8 mouse cellular contexts compared by ENCODE assay signal in the genomic region with DNA sequence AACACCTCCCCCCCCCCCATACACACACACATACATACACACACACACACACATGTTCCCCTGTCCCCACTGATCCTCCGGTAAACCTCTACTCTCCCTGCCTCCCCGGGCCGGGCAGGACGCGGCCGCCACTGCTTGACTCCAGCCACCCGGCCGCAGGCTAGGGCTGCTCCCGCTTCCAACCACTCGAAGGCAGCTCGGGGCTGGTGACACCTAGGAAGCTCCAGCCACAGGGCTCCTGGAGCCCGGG. TPM values are rescaled to one million over a fixed set of nuclear protein-coding genes. Genes with fewer than 3 reads are reported as not detected.
DNase-seq lines count a peak whose midpoint lies in the region; ATAC-seq and TF ChIP-seq lines count a peak whose summit lies in the region.

No protein-coding gene starts in this region.

- peaks cover 10% of the 10 kb centered on the region; the same call in 1 of the 2 replicates for H3K27me3 ChIP-seq in heart, embryonic 10.5 days (ENCODE audit: insufficient read depth, poor library complexity, severe bottlenecking)
- peaks cover 16% of the 10 kb centered on the region for H3K27me3 ChIP-seq in ES-Bruce4 (ENCODE audit: control insufficient read depth, insufficient read depth, low read length, poor library complexity, severe bottlenecking)
- H3K27me3 ChIP-seq in forebrain, embryonic 14.5 days (replicated peaks; ENCODE audit: control insufficient read depth, insufficient read depth, low read length): no peaks in the 10 kb centered on the region
- peaks cover 83% of the 10 kb centered on the region for H3K27me3 ChIP-seq in liver, embryonic 13.5 days
- H3K27me3 ChIP-seq in stomach, embryonic 16.5 days (ENCODE audit: control insufficient read depth, insufficient read depth, low read length): 0 out of 2 replicates have a peak, but pooled peaks cover 2% of the 10 kb centered on the region

- peak overlapping the region; percentile 85 for H3K4me3 ChIP-seq in heart, embryonic 10.5 days
- peak overlapping the region; percentile 66 for H3K4me3 ChIP-seq in ES-Bruce4 (ENCODE audit: low read depth, low read length)
- H3K4me3 ChIP-seq in forebrain, embryonic 14.5 days (ENCODE audit: low read depth, low read length): peak overlapping the region; percentile 85
- peak overlapping the region; percentile 50 for H3K4me3 ChIP-seq in liver, embryonic 13.5 days (replicated peaks)
- peak overlapping the region; percentile 73 for H3K4me3 ChIP-seq in stomach, embryonic 16.5 days (replicated peaks; ENCODE audit: low read length)

- peaks cover 50% of the 10 kb centered on the region for H3K4me1 ChIP-seq in heart, embryonic 10.5 days
- peaks cover 3% of the 10 kb centered on the region for H3K4me1 ChIP-seq in ES-Bruce4 (ENCODE audit: control insufficient read depth, insufficient read depth, low read length)
- peaks cover 31% of the 10 kb centered on the region for H3K4me1 ChIP-seq in forebrain, embryonic 14.5 days (ENCODE audit: control insufficient read depth, insufficient read depth, low read length)
- H3K4me1 ChIP-seq in liver, embryonic 13.5 days (replicated peaks): 0 out of 2 replicates have a peak, but pooled peaks cover 2% of the 10 kb centered on the region
- H3K4me1 ChIP-seq in stomach, embryonic 16.5 days (ENCODE audit: control insufficient read depth, insufficient read depth, low read length): 0 out of 2 replicates have a peak, but pooled peaks cover 4% of the 10 kb centered on the region

- no peak for DNase-seq in heart, embryonic 10.5 days (ENCODE audit: low spot score)
- DNase-seq in heart, adult 8-10 months (ENCODE audit: low spot score): no peak
- DNase-seq in forebrain, embryonic 14.5 days (ENCODE audit: low spot score): no peak
- no peak for DNase-seq in liver, embryonic 13.5 days
- DNase-seq in cerebellum, adult 11 months: no peak

- under 1% methylated on average over 12 of the region's 12 CpGs for WGBS in heart, embryonic 10.5 days
- WGBS in forebrain, embryonic 14.5 days: 0% methylated on average over 12 of the region's 12 CpGs
- WGBS in liver, embryonic 13.5 days (ENCODE audit: insufficient replicate concordance): 2% methylated on average over 12 of the region's 12 CpGs
- WGBS in stomach, embryonic 16.5 days: 0% methylated on average over 12 of the region's 12 CpGs

- H3K9me3 ChIP-seq in heart, embryonic 10.5 days: no peaks in the 10 kb centered on the region
- H3K9me3 ChIP-seq in ES-Bruce4 (replicated peaks; ENCODE audit: control insufficient read depth, insufficient read depth, low read length, poor library complexity, severe bottlenecking): no peaks in the 10 kb centered on the region
- no peaks in the 10 kb centered on the region for H3K9me3 ChIP-seq in forebrain, embryonic 14.5 days (replicated peaks; ENCODE audit: control insufficient read depth, low read length)
- H3K9me3 ChIP-seq in liver, embryonic 13.5 days (replicated peaks): no peaks in the 10 kb centered on the region
- H3K9me3 ChIP-seq in stomach, embryonic 16.5 days (replicated peaks; ENCODE audit: control insufficient read depth, low read length): no peaks in the 10 kb centered on the region

- peak overlapping the region; percentile 97 for H3K27ac ChIP-seq in heart, embryonic 10.5 days
- H3K27ac ChIP-seq in ES-Bruce4 (ENCODE audit: insufficient read depth, low read length): no peak overlapping the region
- H3K27ac ChIP-seq in forebrain, embryonic 14.5 days (ENCODE audit: low read depth, low read length): peak overlapping the region; percentile 100
- H3K27ac ChIP-seq in liver, embryonic 13.5 days: peak overlapping the region; percentile 41
- H3K27ac ChIP-seq in stomach, embryonic 16.5 days (ENCODE audit: low read length): peak overlapping the region; percentile 97

- H3K4me2 ChIP-seq in forebrain, embryonic 14.5 days (ENCODE audit: low read length): peak overlapping the region; percentile 96
- H3K4me2 ChIP-seq in liver, embryonic 13.5 days: peak overlapping the region; percentile 69
- peak overlapping the region; percentile 83 for H3K4me2 ChIP-seq in stomach, embryonic 16.5 days (ENCODE audit: low read depth, low read length)

- peak overlapping the region; percentile 55 for H3K9ac ChIP-seq in ES-Bruce4 (ENCODE audit: low read depth, poor library complexity, severe bottlenecking)
- H3K9ac ChIP-seq in forebrain, embryonic 14.5 days (ENCODE audit: low read length): peak overlapping the region; percentile 98
- peak overlapping the region; percentile 42 for H3K9ac ChIP-seq in liver, embryonic 13.5 days
- peak overlapping the region; percentile 88 for H3K9ac ChIP-seq in stomach, embryonic 16.5 days (ENCODE audit: low read length)

- no peak for TF ChIP-seq EP300 in ES-Bruce4 (IDR thresholded peaks at IDR 0.05; ENCODE audit: insufficient read depth, low read depth, low read length)

- peak; percentile 27 for ATAC-seq in forebrain, embryonic 14.5 days
- ATAC-seq in liver, embryonic 13.5 days (ENCODE audit: low read depth): peak; percentile 59
- ATAC-seq in stomach, embryonic 16.5 days (ENCODE audit: insufficient read depth, low FRiP score): peak; percentile 48; the same call in 1 of the 2 replicates
- ATAC-seq in activated CD4-positive, CD25-positive, alpha-beta regulatory T cell, adult 4 months: no peak

- no peak for TF ChIP-seq CTCF in ES-Bruce4 (IDR thresholded peaks at IDR 0.05; ENCODE audit: low read depth, low read length)

- no peaks in the 10 kb centered on the region for H3K36me3 ChIP-seq in heart, embryonic 10.5 days
- H3K36me3 ChIP-seq in ES-Bruce4 (ENCODE audit: control insufficient read depth, insufficient read depth, low read length, poor library complexity, severe bottlenecking): no peaks in the 10 kb centered on the region
- no peaks in the 10 kb centered on the region for H3K36me3 ChIP-seq in forebrain, embryonic 14.5 days (ENCODE audit: control insufficient read depth, insufficient read depth, low read length)
- no peaks in the 10 kb centered on the region for H3K36me3 ChIP-seq in liver, embryonic 13.5 days
- no peaks in the 10 kb centered on the region for H3K36me3 ChIP-seq in stomach, embryonic 16.5 days (ENCODE audit: control insufficient read depth, insufficient read depth, low read length)

- TF ChIP-seq POLR2A in ES-Bruce4 (IDR thresholded peaks at IDR 0.05; ENCODE audit: insufficient read depth, low read length): no peak

RNA-seq across cellular contexts. Expression of a gene that starts 0.9 kb away (rescaled TPM):
- polyA plus RNA-seq in heart, embryonic 10.5 days (2016; fragmentation: Nextera tagmentation; extraction: Ambion mirVana): 8.8 and 9.1 TPM in 2 replicates
- 1 to 10 TPM; 8.3 to 10.0 (median 9.8) TPM for total RNA-seq in heart, adult 8-10 months (2022)
- 12.3 and 14.3 TPM in 2 replicates for polyA plus RNA-seq in ES-Bruce4 (2011; ENCODE audit: insufficient read depth, insufficient read length, low read depth, missing spikeins)
- polyA plus RNA-seq in forebrain, embryonic 14.5 days (2014; fragmentation: Nextera tagmentation; extraction: Ambion mirVana): 12.1 and 12.7 TPM in 2 replicates
- 0.36 and 0.50 TPM in 2 replicates for polyA plus RNA-seq in liver, embryonic 13.5 days (2015; fragmentation: Nextera tagmentation; extraction: Ambion mirVana)
- 10.2 and 10.5 TPM in 2 replicates for polyA plus RNA-seq in stomach, embryonic 16.5 days (2015; fragmentation: Nextera tagmentation; extraction: Ambion mirVana)
- not detected for polyA plus RNA-seq in activated CD4-positive, CD25-positive, alpha-beta regulatory T cell, adult 4 months (2017; shearing (Covaris generic))

Comparison
In these comparisons a context has a peak if more than half of its experiments do, and no peak if none do; other contexts are left out.
1. H3K9ac ChIP-seq: peak in every context shown above with its lines; median percentile 98 in forebrain, embryonic 14.5 days; 88 in stomach, embryonic 16.5 days; 55 in ES-Bruce4; 42 in liver, embryonic 13.5 days.